Mouse (Mus musculus): ENCODE measurements at regions not wholly inside any gene's neighbourhood (a gene's known extent, or its start where the extent isn't known, plus 50 kb on each side); places are given as distances from the start of the nearest gene placed in this dataset.
A peak's percentile ranks its signal among the peaks of the same experiment; 100 is the strongest.

DNA sequence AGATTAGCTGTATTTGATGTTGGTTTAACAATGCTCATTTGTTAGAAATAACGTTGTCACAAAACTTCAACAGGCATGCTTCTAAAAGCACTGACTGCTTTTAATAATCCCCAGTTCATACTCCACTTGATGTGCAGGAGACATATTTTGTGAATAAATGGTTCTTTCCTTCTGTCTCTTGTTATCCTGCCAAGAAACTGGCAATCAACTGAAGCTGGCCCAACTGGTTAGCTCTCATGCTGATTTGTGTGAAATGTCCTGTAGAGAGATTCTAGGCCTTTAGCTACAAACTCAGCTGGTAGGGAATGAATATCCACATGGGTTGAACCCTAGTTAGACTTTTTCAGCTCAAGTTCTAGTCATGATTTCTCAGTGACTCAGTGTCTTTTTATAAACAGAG is 647.8 kb upstream of the Cntnap5b start:
- DNase-seq = peak; percentile 9

DNA sequence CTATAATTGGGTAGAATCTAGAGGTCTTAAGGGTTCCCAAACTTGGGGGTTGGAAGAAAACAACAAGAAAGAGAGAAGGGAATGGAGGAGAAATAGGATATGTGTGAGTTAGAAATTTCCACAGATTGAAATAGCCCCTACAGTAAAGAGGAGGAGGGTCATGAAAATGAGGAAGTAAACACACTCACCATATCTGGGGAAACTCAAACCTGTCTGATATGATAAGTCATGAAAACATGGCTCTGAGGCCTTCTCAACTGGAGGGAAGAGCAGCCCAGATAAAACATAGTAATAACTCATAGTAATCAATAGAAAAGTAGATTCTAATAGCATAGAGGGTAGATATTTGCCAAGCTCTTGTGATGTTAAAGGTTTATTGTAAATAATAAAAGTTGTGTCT is 638.4 kb upstream of the Cntnap5b start:
- DNase-seq = no peak

DNA sequence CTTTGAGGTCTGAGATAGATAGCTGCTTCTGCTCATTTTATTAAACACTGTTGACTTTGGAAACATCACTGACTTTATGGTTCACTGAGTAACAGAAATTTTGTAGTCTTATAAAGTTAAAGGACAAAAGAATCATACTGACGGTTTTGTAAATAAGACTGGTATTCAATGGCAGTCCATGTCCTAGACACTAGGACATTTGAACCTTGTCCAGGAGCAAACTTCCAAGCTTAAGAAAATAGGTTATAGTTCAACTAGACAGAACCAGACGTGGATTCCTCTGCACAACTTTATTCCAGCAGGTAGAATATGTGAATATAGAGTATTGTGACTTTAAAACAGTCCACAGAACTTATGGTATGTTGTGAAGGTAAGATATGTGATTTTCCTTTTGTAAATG is 635.0 kb upstream of the Cntnap5b start:
- DNase-seq = no peak

DNA sequence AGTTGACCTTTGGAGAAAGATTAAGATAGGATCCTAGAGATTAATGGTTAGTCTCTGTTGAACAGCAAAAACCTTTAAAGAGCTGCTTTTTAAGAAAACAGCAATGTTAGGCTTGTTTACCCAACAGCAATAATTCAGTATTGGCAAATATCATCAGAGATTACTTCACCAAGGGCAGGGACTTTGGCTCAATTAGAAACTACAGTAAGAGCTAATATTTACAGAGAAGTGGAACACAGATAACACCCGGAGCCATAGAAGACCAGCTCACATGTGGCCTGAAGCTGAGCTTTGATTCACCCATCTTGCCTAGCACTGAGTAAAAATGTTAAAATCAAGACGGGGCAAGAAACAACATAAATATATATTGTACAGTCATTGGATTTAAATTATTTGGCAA is 611.9 kb upstream of the Cntnap5b start:
- no peak for DNase-seq
